Mouse (Mus musculus) left cerebral cortex, adult 11 months (tissue): Measurements from ENCODE around the gene Usp6nl.

Experiments
- DNase-seq: peaks from one replicate; pipeline ENCODE4 v3.0.0; 2022; ENCODE audit warnings: low spot score

Usp6nl gene

DNA sequence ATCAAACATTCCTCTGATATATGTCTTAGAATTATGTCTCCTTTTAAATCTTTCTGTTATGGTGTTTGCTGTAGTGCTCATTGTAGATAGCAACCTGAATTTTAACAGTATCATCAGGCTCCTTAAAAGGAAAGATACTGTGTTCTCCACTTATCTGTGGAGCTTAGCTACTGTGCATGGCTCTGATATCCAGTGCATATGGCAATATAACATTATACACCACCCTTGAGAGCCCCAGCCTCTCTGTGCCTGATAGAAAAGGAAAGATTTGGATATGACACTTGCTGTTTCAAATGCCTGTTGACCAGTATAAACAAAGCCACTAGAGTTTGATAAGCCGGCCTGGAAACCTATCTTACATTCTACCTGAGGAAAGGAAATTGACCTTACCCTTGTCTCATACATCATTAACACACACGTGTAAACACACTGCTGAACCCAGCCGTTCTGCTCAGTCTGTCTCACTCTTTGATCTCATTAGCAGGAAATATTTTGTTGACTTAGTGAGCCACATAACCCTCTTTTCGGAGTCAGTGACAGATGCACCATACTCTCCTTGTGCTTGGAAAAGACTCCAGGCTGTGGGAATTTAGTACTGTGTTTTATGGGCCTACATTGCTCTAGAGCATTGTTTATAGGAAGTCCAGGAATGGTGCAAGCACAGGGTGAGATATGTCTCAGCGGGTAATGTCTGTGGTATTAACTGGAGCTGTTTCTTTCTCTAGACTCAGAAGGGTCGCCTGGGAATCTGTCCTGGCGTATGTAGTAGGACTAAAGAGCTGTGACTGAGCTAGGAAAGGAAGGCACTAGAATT is 9.1 kb downstream of the Usp6nl start:
- DNase-seq: no peak

DNA sequence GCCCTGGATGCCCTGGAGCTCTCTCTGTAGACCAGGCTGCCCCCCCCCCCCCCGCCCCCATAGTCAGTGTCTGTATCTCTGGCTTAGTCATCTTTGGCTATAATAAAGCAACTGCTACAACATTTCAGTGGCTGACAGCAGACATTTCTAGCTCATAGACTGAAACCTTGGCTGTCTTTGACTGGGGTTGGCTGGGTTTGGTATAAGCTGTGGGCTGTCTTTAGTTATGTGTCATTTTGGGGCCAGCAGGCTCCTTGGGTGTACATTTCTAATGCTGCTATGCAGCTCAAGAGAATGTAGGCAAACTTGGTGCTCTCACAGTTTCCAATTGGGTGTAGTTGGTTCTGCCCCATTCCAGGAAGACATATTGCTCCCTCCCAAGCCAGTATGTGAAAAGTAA is 11.1 kb downstream of the Usp6nl start:
- no peak for DNase-seq

DNA sequence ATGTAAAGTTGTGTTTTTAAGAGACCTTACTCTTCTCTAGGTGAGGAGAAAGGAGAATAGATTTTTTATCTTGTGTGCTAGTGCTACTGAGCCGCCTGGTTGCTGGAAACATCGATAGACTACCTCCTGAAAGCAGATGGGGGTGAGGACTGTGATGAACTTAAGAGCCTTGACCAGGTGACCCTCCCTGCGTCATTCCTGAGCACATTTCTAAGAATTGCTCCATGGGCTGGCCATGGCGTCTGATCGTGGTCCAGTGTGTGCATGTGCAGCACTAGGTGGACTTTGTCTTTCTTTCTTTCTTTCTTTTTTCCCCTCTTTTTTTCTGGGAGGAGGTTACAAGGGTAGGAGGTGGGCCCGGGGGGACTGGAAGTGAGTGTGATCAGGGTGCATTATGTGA is 11.5 kb downstream of the Usp6nl start:
- DNase-seq: no peak

GRCm38 (mm10) chr2:6335032-6335735 is 12.7 kb downstream of the Usp6nl start:
- no peak for DNase-seq

GRCm38 (mm10) chr2:6336013-6336412 is 13.5 kb downstream of the Usp6nl start:
- DNase-seq: no peak

GRCm38 (mm10) chr2:6336649-6337048 is 14.2 kb downstream of the Usp6nl start:
- no peak for DNase-seq

DNA sequence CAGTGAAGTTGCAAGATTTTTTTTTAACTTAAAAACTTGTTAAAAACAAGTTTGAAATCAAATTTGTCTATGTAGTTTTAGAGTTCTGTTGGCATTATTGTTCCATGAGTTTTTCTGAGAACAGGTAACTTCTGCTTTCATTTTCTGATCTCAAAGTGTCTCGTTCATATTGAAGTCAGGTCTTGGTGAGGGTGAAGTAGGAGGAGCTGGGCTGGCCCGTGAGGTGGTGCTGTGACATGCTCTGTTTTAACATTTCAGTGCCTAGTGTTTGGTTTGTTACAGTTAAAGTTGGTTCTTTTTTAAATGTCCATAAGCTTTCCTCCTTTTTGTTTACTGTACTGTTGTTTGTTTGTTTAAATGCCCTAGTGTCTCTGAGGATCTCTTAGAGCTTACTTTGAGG is 15.0 kb downstream of the Usp6nl start:
- DNase-seq: no peak

DNA sequence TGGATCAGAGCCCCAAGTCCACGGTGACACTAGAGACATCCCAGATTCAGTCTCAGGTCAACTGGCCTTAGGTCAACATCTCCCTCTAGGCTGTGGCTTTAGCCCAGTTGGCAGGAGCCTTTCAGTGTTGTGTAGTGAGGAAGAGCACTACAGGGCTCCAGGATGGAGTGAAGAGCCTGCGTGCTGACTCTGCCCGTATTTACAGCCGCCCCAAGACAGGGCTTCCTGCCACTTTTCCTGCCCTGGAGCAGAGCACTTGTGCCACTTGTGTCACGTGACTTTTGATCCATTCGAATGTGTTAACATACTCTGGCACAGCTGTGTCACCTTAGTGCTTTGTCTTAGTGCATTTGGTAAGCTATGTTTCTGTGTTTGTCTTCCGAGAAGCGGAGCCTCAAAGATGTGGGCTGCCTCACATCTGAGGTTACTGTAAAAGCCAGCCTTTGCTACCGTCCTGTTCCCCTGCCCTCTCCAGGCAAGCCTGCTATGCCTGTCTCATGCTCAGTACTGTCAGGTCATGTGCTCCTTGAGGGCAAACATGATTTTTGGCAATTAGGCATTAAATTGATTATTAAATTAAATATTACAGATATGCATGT is 15.7 kb downstream of the Usp6nl start:
- no peak for DNase-seq

- no peak for DNase-seq
Observed at GRCm38 (mm10) chr2:6340439-6340838, 18.0 kb downstream of the Usp6nl start.

DNA sequence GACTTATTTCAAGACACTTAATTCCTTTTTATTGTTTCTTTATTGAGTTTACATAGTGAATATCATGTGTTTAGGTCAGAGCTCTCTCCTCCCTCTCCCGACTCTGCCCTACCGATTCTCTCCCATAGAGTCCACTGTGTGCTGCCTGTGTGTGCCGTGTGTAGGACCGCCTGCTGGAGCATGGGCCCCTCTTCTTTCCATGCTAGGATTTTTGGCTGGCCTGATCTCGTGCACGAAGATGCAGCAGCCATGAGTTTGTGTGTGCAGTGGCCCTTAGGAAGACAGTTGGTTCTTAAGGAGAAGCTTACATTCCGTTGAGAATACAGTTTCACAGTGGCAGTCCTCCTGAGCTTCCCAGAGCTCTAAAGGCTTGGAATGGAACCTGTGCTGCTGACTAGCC is 19.0 kb downstream of the Usp6nl start:
- no peak for DNase-seq

DNA sequence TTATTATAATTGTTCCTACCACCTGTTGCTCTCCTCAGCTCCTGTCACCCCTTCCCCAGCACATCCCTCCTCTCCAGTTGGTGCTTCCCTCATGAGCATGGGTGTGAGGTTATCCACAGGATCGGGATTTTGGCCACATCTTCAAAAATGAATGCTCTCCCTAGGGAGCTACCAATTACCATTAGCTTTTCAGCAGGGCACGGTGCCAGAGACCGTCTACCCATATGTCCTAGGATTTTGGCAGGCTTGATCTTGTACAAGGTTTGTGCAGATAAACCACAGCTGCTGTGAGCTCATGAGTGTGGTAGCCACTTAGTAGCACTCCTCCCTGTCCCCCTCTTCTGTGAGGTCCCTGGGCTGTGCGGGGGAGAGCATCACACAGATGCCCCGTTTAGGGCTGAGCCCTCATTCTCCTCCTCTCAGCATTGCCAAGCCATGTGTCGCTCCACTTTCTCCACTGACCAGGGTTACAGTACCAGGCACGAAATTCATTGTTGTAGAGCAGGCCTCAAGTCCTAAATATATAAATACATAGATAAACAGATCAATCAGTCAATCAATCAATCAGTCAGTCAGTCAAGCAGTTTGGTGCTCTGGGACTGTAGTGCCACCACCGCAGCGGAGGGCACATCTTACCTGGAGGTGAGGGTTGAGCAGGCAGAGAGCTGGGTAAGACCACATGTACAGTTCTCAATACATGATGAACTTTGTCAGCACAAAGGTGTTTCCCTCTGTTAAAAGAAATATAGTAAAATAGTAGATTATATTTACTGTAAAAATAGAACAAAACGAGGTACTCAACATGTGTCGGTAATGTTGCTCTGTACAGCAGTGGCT is 27.0 kb downstream of the Usp6nl start:
- no peak for DNase-seq

GRCm38 (mm10) chr2:6350164-6350563 is 27.7 kb downstream of the Usp6nl start:
- no peak for DNase-seq

DNA sequence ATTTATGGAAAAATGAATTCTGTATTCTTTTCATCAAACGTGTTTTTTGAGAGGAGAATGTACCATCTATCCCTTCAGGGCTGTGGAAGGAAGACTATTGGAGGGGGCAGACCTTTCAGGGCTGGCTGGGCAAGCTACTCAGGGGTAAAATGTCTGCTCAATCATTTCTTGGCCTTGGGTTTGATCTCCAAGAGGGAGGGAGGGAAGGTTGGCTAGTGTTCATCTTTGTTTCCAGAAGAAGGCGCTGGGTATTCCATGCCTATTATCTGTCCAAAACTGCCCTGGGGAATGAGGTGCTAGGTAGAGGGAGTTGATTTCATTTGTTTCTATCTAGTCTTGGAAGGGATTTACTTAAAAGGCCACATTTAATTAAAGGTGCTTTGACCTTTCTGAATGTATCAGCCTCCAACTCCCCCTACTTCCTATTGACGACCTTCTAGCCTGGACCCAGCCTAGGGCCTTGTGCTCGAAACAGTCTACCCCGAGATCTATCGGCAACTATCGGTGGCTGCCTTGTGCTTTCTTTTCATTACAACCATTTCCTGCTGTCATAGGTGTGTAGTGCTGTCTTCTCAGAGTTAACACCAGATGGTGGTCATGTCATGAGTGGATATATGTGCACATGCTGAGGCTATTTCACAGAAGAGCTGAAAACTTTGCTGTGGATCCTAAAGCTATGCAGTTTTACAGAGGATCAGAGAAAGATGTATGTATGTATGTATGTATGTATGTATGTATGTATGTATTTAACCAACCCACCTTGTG is 28.6 kb downstream of the Usp6nl start:
- no peak for DNase-seq

DNA sequence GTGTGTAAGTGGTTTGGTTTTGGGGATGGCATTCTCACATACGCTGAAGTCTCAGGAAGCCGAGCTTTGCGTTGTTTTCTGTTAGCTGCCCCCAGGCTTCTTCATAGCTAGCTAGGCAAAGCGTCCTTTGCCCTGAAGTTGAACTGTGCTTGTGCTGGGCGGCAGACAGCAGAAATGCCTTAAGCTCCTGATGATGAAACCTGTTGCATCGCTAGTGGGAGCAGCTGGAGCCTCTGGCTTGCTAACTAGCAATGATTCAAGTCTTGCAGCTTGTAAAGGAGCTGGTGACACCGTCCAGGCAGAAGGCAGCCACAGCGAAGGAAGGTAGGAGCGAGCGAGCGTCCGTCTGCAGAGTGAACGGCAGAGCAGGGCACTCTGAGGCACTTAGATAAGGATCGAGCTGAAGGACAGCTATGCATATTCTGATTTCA is 30.1 kb downstream of the Usp6nl start:
- DNase-seq: no peak

DNA sequence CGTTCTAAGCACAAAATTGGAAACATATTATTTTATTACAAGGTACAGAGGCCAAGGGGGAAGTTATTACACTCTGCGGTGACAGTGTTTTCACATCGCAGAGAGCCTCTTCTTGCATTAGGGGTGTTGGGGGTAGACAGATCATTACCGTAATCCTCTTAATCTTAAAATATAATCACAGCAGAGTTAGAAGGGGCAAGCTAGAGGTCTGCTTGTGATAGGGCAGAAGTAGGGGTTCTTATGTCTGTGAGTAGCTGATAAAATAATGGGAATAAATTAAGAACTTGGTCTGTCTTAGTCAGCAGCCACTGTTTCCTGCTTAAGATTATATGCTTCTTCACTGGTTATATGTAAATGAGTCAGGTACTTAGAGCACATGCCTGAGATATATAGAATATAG is 30.6 kb downstream of the Usp6nl start:
- DNase-seq: no peak

GRCm38 (mm10) chr2:6357306-6357705 is 34.8 kb downstream of the Usp6nl start:
- DNase-seq: no peak

DNA sequence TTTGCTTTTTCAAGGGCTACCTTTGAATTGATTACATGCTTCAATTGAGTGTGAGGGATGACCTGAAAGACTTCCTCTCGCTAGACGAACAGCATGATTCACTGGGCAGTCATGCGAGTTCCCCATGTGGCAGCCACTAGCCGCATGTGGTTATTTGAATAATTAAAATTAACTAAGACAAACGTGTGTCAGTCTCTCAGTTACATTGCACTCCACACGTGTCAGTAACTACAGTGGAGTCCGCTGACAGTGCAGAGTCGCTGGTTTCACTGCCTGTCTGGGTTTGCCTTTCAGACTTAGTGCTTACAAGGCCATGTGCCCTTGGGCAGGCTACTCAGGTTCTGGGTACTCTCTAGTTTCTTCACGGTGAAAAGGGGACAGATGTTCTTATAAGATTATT is 37.2 kb downstream of the Usp6nl start:
- DNase-seq: no peak

DNA sequence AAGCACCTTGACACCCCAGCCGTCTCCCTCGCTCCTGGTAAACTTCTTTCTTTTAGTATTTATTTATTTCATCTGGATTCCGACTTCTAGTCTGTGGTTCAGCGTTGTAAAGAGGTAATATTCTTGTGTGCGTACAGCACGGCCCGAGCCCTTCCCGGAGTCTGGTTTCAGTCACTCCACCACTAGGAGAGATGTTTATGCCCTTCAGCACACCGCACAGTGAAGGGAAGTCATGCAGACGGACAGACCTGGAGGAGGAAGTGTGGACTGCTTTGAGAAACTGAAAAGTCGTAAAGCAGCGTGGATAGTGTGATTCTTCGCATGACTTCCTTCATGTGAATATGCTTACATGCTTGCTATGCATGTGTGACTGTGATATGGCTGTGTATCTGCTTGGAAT is 40.7 kb downstream of the Usp6nl start:
- DNase-seq: no peak

GRCm38 (mm10) chr2:6363922-6364321 is 41.5 kb downstream of the Usp6nl start:
- DNase-seq: no peak

DNA sequence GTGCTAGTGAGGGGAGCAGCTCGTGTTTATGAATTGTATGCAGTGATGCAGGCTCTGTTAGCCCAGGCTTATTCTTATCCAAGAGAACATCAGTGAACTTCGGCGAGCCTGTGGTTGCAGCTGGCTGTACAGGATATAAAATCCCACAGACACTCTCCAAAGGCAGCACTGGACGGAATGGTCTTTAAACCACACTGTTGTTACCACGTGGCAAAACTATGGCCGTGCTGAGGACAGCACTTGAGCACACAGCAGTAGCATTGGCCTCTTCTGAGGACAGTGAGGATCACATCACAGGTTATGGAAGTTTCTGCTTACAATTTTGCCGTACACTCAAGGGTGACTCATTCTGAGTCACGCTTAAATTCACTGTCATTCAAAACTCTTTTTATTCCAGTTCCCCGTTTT is 44.1 kb downstream of the Usp6nl start:
- DNase-seq: peak; percentile 8

- no peak for DNase-seq
Observed at GRCm38 (mm10) chr2:6366973-6367372, 44.5 kb downstream of the Usp6nl start.

- DNase-seq: no peak
Observed at GRCm38 (mm10) chr2:6367497-6367896, 45.0 kb downstream of the Usp6nl start.
